Mouse (Mus musculus) liver, embryonic 13.5 days (tissue): ENCODE measurements at regions not wholly inside any gene's neighbourhood (a gene's known extent, or its start where the extent isn't known, plus 50 kb on each side); places are given as distances from the start of the nearest gene placed in this dataset.

Source experiments
- ATAC-seq: fragments of 200-750 bp; cut with Nextera tagmentation; 2 replicates; pipeline ENCODE4 v1.8.0; 2017; ENCODE audit warnings: low read depth, mild to moderate bottlenecking, moderate number of reproducible peaks, moderate library complexity
- DNase-seq: peaks from one replicate; pipeline ENCODE4 v3.0.0; 2022
- H3K27ac ChIP-seq: fragments of 300-500 bp; sonication (generic); 2 replicates; pipeline ENCODE4 v1.5.1; 2015; ENCODE audit warnings: moderate library complexity, mild to moderate bottlenecking, inconsistent platforms
- H3K27me3 ChIP-seq: fragments of 300-500 bp; sonication (generic); 2 replicates; pipeline ENCODE4 v1.6.1; 2015; ENCODE audit warnings: mild to moderate bottlenecking, inconsistent platforms
- H3K36me3 ChIP-seq: fragments of 300-500 bp; sonication (generic); 2 replicates; pipeline ENCODE4 v1.6.1; 2015; ENCODE audit warnings: mild to moderate bottlenecking, inconsistent platforms
- H3K4me1 ChIP-seq: fragments of 300-500 bp; sonication (generic); replicated peaks from 2 replicates; pipeline ENCODE4 v1.6.1; 2015; ENCODE audit warnings: inconsistent platforms
- H3K4me2 ChIP-seq: fragments of 300-500 bp; sonication (generic); 2 replicates; pipeline ENCODE4 v1.6.1; 2015; ENCODE audit warnings: inconsistent platforms, mild to moderate bottlenecking, moderate library complexity
- H3K4me3 ChIP-seq: fragments of 300-500 bp; sonication (generic); replicated peaks from 2 replicates; pipeline ENCODE4 v1.5.1; 2015; ENCODE audit warnings: mild to moderate bottlenecking, inconsistent platforms
- H3K9ac ChIP-seq: fragments of 300-500 bp; sonication (generic); 2 replicates; pipeline ENCODE4 v1.6.1; 2015; ENCODE audit warnings: mild to moderate bottlenecking, inconsistent platforms
- H3K9me3 ChIP-seq: fragments of 300-500 bp; sonication (generic); replicated peaks from 2 replicates; pipeline ENCODE4 v1.6.1; 2016; ENCODE audit warnings: inconsistent platforms
- WGBS: fragments of 180-500 bp; shearing (Covaris S2); methylation state at CpG from one replicate; pipeline ENCODE4 v1.1.7; 2015; ENCODE audit not compliant: insufficient replicate concordance; 5-methylcytosine and 5-hydroxymethylcytosine counted together

DNA sequence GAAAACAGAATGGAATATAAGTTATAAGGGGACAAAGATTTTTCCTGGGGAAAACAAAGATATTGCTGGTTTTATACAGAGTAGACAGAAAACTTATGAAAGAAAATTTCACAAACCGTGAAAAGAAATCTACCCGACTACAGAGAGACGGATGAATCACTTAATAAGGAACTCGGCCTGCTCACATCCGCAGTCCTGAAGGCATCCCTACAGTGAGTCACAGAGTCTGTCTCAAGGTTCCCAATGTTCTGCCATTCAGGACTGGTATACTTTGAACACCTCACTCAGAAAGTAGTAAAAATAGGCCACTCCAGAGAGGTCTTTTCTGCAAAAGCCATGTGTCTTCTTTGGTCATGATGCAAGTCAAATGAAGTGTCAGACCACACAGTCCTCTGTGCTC lies 463.5 kb downstream of the Sorl1 start:
- no peaks in the 10 kb centered on the region for H3K27me3 ChIP-seq
- ATAC-seq (no peak), DNase-seq (no peak)
- no peaks in the 10 kb centered on the region for H3K36me3 ChIP-seq
- H3K4me3 ChIP-seq: no peak overlapping the region
- H3K9me3 ChIP-seq: no peaks in the 10 kb centered on the region
- no peaks in the 10 kb centered on the region for H3K4me1 ChIP-seq
- H3K9ac ChIP-seq: no peak overlapping the region
- H3K4me2 ChIP-seq: no peak overlapping the region
- H3K27ac ChIP-seq: no peak overlapping the region
- 82% methylated on average over 5 of the region's 5 CpGs for WGBS

- Histone ChIP-seq H3K9me3 (no peaks in the 10 kb centered on the region), H3K36me3 (no peaks in the 10 kb centered on the region), H3K4me1 (no peaks in the 10 kb centered on the region), H3K27me3 (no peaks in the 10 kb centered on the region), H3K4me2 (no peak overlapping the region), H3K27ac (no peak overlapping the region), H3K9ac (no peak overlapping the region), H3K4me3 (no peak overlapping the region)
- ATAC-seq: no peak
- WGBS: 65% methylated on average over 5 of the region's 5 CpGs
- DNase-seq: no peak
Observed at GRCm38 (mm10) chr9:41660011-41660410, 464.1 kb downstream of the Sorl1 start.

DNA sequence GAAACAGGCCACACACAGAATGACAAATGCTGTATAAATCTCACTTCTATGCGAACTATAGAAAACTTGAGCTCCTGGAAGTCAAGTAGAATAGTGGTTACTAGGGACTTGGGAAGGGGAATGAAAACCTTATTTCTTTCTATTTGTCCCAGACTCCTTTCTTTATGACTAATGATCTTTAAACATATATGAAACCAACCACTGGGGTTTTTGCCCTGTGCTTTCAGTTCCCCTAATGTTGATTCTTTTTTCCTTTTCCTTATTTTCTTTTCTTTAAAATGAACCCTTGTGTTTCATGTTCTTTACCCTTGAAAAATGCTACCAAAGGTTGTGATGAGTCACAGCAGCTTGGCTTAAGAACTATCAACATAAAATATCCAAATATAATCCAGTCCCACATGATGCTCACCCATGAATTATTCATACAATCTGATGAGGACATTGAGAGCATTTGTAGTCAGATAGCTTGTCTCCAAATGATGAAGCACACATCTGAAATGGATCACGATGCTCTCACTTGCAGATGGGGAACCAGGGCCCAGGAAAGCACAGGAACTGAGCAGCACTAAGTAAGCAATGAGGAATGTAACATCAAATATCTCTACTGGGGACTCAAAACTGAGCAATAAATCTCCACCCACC lies 470.2 kb upstream of the Ubash3b start:
- H3K36me3 ChIP-seq: no peaks in the 10 kb centered on the region
- no peaks in the 10 kb centered on the region for H3K9me3 ChIP-seq
- no peak overlapping the region for H3K4me3 ChIP-seq
- H3K27me3 ChIP-seq: no peaks in the 10 kb centered on the region
- ATAC-seq (no peak), DNase-seq (no peak)
- H3K27ac ChIP-seq: no peak overlapping the region
- 58% methylated on average over 2 of the region's 2 CpGs for WGBS
- H3K4me2 ChIP-seq: no peak overlapping the region
- H3K4me1 ChIP-seq: no peaks in the 10 kb centered on the region
- H3K9ac ChIP-seq: no peak overlapping the region

GRCm38 (mm10) chr9:41621341-41621740 lies 459.8 kb upstream of the Ubash3b start:
- Histone ChIP-seq H3K4me3 (no peak overlapping the region), H3K4me2 (no peak overlapping the region), H3K27me3 (no peaks in the 10 kb centered on the region), H3K9ac (no peak overlapping the region), H3K4me1 (no peaks in the 10 kb centered on the region), H3K36me3 (no peaks in the 10 kb centered on the region), H3K27ac (no peak overlapping the region), H3K9me3 (no peaks in the 10 kb centered on the region)
- WGBS: 63% methylated on average over 8 of the region's 8 CpGs
- ATAC-seq (no peak), DNase-seq (no peak)

DNA sequence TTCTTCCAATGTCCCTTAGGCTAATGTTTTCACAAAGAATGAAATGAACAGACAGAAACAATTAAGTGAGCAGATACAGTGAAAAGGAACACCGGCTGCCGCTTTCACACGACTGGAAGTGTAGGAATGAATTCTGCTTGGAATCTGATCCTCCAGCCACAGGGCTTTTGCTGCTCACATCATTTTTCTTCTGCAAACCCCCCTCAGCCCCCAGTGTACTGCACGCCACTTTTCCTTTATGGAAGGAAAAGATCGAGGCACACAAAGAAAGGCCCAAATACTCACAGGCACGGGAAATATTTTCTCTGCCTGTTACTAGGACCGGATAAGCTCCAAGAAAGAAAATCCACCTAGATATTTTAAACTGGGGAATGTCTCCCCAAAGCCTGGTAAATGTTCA lies 452.5 kb upstream of the Ubash3b start:
- no peak overlapping the region for H3K4me3 ChIP-seq
- no peaks in the 10 kb centered on the region for H3K36me3 ChIP-seq
- H3K9ac ChIP-seq: no peak overlapping the region
- no peaks in the 10 kb centered on the region for H3K9me3 ChIP-seq
- no peak overlapping the region for H3K27ac ChIP-seq
- DNase-seq (no peak), ATAC-seq (no peak)
- WGBS: 62% methylated on average over 7 of the region's 7 CpGs
- H3K4me2 ChIP-seq: no peak overlapping the region
- no peaks in the 10 kb centered on the region for H3K27me3 ChIP-seq
- no peaks in the 10 kb centered on the region for H3K4me1 ChIP-seq

DNA sequence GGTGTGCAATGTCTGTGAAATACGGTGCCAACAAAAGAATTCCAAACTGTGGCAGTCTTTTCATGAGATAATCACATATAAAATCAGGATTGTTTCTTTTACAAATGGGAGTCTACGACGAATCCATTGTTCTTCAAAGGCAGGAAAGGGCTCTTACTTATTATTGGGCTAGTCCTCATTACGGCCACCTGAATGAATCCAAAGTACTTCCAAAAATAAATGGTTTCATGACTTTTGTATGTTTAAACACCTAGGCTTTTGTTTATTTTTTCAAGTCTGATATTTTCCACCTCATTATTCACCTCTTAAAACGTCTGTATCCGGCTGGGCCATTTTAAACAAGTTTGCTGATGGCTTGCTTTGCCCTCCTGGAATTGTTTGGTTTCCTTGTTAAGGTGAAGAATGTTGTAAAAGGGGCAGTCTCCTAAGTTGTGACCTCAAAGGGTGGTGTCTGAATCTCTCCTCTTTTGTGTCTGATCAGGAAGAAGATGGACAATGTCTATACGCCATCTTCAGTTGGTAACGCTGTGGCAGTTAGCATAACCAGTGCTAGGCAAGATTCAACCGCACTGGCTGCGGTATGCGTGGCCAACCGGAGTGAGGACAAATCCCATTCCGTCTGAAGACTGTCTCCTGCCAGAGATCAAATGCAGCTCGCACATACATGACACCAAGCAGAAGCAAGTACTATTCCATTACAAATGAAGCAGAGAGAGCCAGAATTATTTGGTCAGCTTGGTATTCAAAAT lies 451.5 kb upstream of the Ubash3b start:
- H3K36me3 ChIP-seq: no peaks in the 10 kb centered on the region
- H3K4me2 ChIP-seq: no peak overlapping the region
- no peaks in the 10 kb centered on the region for H3K27me3 ChIP-seq
- no peak overlapping the region for H3K4me3 ChIP-seq
- H3K4me1 ChIP-seq: no peaks in the 10 kb centered on the region
- ATAC-seq: no peak
- 67% methylated on average over 14 of the region's 14 CpGs for WGBS
- H3K9me3 ChIP-seq: no peaks in the 10 kb centered on the region
- H3K9ac ChIP-seq: no peak overlapping the region
- no peak overlapping the region for H3K27ac ChIP-seq
- no peak for DNase-seq

GRCm38 (mm10) chr9:41612452-41612795 lies 450.9 kb upstream of the Ubash3b start:
- Histone ChIP-seq H3K4me2 (no peak overlapping the region), H3K9me3 (no peaks in the 10 kb centered on the region), H3K4me3 (no peak overlapping the region), H3K27ac (no peak overlapping the region), H3K9ac (no peak overlapping the region), H3K4me1 (no peaks in the 10 kb centered on the region), H3K27me3 (no peaks in the 10 kb centered on the region), H3K36me3 (no peaks in the 10 kb centered on the region)
- 53% methylated on average over 7 of the region's 7 CpGs for WGBS
- DNase-seq (no peak), ATAC-seq (no peak)

DNA sequence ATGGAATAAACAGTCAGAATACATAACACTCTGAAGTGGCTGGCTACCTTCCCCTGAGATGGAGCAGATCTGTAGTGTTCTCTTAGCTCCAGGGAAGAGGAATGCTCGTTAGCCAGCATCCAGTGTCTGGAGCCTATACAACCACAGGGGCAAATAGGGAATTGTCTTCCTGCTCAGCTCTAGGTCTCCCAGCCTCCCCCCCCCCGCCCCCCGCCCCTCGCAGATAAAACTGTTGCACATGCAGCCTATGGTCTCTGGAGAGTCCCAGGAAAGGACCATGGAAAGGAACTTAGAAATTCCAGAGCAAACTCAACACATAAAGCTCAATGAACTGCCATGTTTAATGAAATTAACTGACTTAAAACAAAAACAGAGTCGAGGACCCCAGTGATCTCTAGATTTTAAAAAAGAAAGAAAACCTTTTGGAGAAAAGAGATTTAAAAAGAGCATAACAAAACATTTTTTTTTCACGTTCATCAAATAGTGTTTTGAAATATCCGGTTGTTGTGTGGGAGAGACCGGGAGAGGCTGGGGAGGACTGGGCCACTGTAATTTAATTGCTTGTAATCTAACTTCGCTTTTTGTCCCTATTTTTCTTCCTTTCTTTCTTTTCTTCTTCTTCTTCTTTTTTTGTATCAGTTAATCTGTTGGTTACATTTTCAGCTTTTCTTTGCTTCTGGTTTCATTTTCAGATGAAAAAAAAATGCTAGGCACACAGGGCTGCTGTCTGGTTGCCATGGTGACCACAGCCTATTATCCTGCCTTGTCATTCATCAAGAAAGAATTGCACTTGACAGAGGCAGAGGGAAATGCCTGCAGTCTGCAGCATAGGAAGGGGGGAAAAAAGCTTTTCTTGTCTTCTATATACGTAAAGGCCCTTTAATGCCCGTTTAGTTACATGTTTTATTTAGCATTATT lies 450.3 kb upstream of the Ubash3b start:
- H3K9me3 ChIP-seq: no peaks in the 10 kb centered on the region
- ATAC-seq (no peak), DNase-seq (no peak)
- no peak overlapping the region for H3K9ac ChIP-seq
- WGBS: 42% methylated on average over 11 of the region's 11 CpGs
- no peaks in the 10 kb centered on the region for H3K27me3 ChIP-seq
- no peaks in the 10 kb centered on the region for H3K36me3 ChIP-seq
- H3K4me1 ChIP-seq: no peaks in the 10 kb centered on the region
- H3K4me3 ChIP-seq: no peak overlapping the region
- no peak overlapping the region for H3K4me2 ChIP-seq
- H3K27ac ChIP-seq: no peak overlapping the region

DNA sequence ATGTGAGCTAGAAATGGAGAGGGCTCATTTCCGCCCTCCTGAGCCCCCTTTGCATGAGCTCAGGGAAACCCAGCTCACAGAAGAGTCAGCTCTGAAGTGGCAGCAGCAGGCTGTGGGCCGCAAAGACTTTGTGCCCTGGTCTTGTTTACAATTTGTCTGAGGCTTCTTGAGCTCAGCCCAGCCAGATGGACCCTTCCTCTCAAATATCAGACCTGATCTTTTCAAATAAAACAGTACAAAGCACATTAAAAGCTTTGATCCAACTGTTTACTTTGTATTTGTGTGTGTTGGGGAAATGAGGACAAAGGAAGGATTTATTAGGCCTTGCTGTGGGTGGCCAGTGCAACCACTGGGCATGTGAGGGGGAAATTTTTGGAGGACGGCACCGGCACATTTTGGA lies 448.9 kb upstream of the Ubash3b start:
- Histone ChIP-seq H3K36me3 (no peaks in the 10 kb centered on the region), H3K9ac (no peak overlapping the region), H3K4me3 (no peak overlapping the region), H3K27me3 (no peaks in the 10 kb centered on the region), H3K27ac (no peak overlapping the region), H3K9me3 (no peaks in the 10 kb centered on the region), H3K4me1 (no peaks in the 10 kb centered on the region), H3K4me2 (no peak overlapping the region)
- WGBS: 63% methylated on average over 4 of the region's 4 CpGs
- ATAC-seq (no peak), DNase-seq (no peak)

DNA sequence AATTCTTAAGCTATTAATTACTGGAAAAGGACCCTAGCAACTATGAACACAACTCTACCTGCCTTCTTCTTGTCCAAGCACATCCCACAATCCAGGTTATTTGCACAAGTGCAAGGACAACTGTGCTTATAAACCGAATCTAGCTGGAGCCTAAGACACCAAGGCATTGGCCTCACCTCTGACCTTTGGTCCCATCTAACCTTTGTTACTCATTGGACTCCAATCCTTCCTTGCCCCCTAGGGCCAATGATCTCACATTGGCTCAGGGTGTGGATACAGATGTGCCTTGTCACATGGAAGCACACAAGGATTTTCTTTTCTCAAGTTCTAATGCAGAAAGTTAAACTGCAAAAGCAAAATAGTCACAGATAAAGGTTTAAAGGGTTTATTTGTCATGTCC lies 444.6 kb upstream of the Ubash3b start:
- no peak overlapping the region for H3K27ac ChIP-seq
- H3K4me3 ChIP-seq: no peak overlapping the region
- ATAC-seq: no peak
- H3K27me3 ChIP-seq: no peaks in the 10 kb centered on the region
- H3K9ac ChIP-seq: no peak overlapping the region
- no peaks in the 10 kb centered on the region for H3K4me1 ChIP-seq
- no peak overlapping the region for H3K4me2 ChIP-seq
- no peaks in the 10 kb centered on the region for H3K9me3 ChIP-seq
- no peak for DNase-seq
- no peaks in the 10 kb centered on the region for H3K36me3 ChIP-seq
- WGBS: 61% methylated on average over 1 of the region's 1 CpGs

GRCm38 (mm10) chr9:41604916-41605315 lies 443.4 kb upstream of the Ubash3b start:
- ATAC-seq (no peak), DNase-seq (no peak)
- WGBS: 52% methylated on average over 1 of the region's 1 CpGs

More at GRCm38 (mm10) chr9:41604916-41605315, 443.4 kb upstream of the Ubash3b start:
- Histone ChIP-seq H3K9ac (no peak overlapping the region), H3K4me1 (no peaks in the 10 kb centered on the region), H3K27ac (no peak overlapping the region), H3K4me2 (no peak overlapping the region), H3K27me3 (no peaks in the 10 kb centered on the region), H3K36me3 (no peaks in the 10 kb centered on the region), H3K9me3 (no peaks in the 10 kb centered on the region), H3K4me3 (no peak overlapping the region)
